Mouse (Mus musculus) olfactory bulb, adult 2 months (tissue): Measurements from ENCODE around the gene Cd44.

ENCODE experiments used
- CTCF ChIP-seq: fragments of 200-500 bp; IDR thresholded peaks from 2 replicates; pipeline ENCODE4 v1.5.1; 2012; ENCODE audit warnings: low read depth, mild to moderate bottlenecking, low read length, moderate library complexity; ENCODE audit not compliant: insufficient read depth
- POLR2A ChIP-seq: fragments of 200-500 bp; IDR thresholded peaks from 2 replicates; pipeline ENCODE4 v1.6.1; 2012; ENCODE audit warnings: mild to moderate bottlenecking, low read depth, low read length, moderate library complexity; ENCODE audit not compliant: insufficient read depth

- TF ChIP-seq CTCF (no peak), POLR2A (no peak)
Observed at GRCm38 (mm10) chr2:102863583-102863982, 37.9 kb downstream of the Cd44 start.
